Comparison of ENCODE assay signal across 10 mouse cellular contexts in the genomic region with DNA sequence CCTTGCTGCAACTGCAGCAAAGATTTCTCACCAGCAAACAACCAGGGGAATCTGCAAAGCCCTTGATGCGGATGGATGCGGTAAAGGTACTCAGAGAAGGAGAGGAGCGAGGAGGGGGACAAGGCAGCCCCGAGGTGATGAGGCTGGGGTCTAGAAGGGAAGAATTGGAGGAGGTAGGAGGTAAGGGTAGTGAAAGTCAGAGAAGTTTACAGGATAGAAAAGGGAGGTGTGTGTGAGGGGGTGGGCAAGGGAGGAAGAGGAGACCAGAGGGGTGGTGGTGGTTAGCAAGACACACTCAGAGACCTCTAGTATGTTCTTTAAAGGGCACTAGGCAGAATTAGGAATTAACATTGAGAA. TPM values are rescaled to one million over a fixed set of nuclear protein-coding genes. Genes with fewer than 3 reads are reported as not detected.
A peak's percentile ranks its signal among the peaks of the same experiment; 100 is the strongest.
DNase-seq lines count a peak whose midpoint lies in the region; ATAC-seq and TF ChIP-seq lines count a peak whose summit lies in the region.
"Had no signal": no experiment of that assay in that cellular context is flagged by ENCODE, and none has a peak within 500 bp of the region (broad histone marks: within the 10 kb centered on the region; RNA-seq: fewer than 3 reads in every experiment).

No protein-coding gene starts in this region.

- peak overlapping the region; percentile 86 for H3K4me2 ChIP-seq in kidney, postnatal 0 days (ENCODE audit: low read length)
- peak overlapping the region; percentile 83 for H3K4me2 ChIP-seq in intestine, embryonic 15.5 days (replicated peaks)
- H3K4me2 ChIP-seq in neural tube, embryonic 13.5 days: peak overlapping the region; percentile 73

- no peaks in the 10 kb centered on the region for H3K4me1 ChIP-seq in kidney, postnatal 0 days (replicated peaks; ENCODE audit: insufficient read depth, low read length)
- H3K4me1 ChIP-seq in forebrain, embryonic 10.5 days: peaks cover 16% of the 10 kb centered on the region
- no peaks in the 10 kb centered on the region for H3K4me1 ChIP-seq in intestine, embryonic 15.5 days (replicated peaks)
- H3K4me1 ChIP-seq in neural tube, embryonic 13.5 days (replicated peaks): peaks cover 6% of the 10 kb centered on the region; the same call in 1 of the 2 replicates

- peak overlapping the region; percentile 45; the same call in 1 of the 2 replicates for H3K9ac ChIP-seq in kidney, postnatal 0 days (ENCODE audit: low read depth, low read length)
- H3K9ac ChIP-seq in intestine, embryonic 15.5 days: peak overlapping the region; percentile 44
- peak overlapping the region; percentile 90 for H3K9ac ChIP-seq in neural tube, embryonic 13.5 days

- H3K36me3 ChIP-seq in kidney, postnatal 0 days (ENCODE audit: insufficient read depth, low read length): no peaks in the 10 kb centered on the region
- no peaks in the 10 kb centered on the region for H3K36me3 ChIP-seq in forebrain, embryonic 10.5 days (replicated peaks)
- no peaks in the 10 kb centered on the region for H3K36me3 ChIP-seq in intestine, embryonic 15.5 days
- H3K36me3 ChIP-seq in neural tube, embryonic 13.5 days: no peaks in the 10 kb centered on the region

- no peaks in the 10 kb centered on the region for H3K9me3 ChIP-seq in kidney, postnatal 0 days (replicated peaks; ENCODE audit: low read length)
- no peaks in the 10 kb centered on the region for H3K9me3 ChIP-seq in forebrain, embryonic 10.5 days
- no peaks in the 10 kb centered on the region for H3K9me3 ChIP-seq in intestine, embryonic 15.5 days
- no peaks in the 10 kb centered on the region for H3K9me3 ChIP-seq in neural tube, embryonic 13.5 days

- DNase-seq in kidney, postnatal 0 days (ENCODE audit: low spot score): no peak
- no peak for DNase-seq in kidney, postnatal 36 days
- DNase-seq in forebrain, embryonic 10.5 days (ENCODE audit: extremely low spot score, low spot score): no peak
- no peak for DNase-seq in thymus, postnatal 10 days (ENCODE audit: low spot score in 2 of 2)
- no peak for DNase-seq in adipocyte (ENCODE audit: low spot score)

- no peaks in the 10 kb centered on the region for H3K27me3 ChIP-seq in kidney, postnatal 0 days (ENCODE audit: insufficient read depth, low read length)
- no peaks in the 10 kb centered on the region for H3K27me3 ChIP-seq in forebrain, embryonic 10.5 days (ENCODE audit: poor library complexity, severe bottlenecking)
- H3K27me3 ChIP-seq in intestine, embryonic 15.5 days (replicated peaks): 0 out of 2 replicates have a peak, but pooled peaks cover 2% of the 10 kb centered on the region
- H3K27me3 ChIP-seq in neural tube, embryonic 13.5 days: no peaks in the 10 kb centered on the region

- H3K4me3 ChIP-seq in kidney, postnatal 0 days (replicated peaks; ENCODE audit: low read depth, low read length): peak overlapping the region; percentile 57
- peak overlapping the region; percentile 72 for H3K4me3 ChIP-seq in forebrain, embryonic 10.5 days
- peak overlapping the region; percentile 57 for H3K4me3 ChIP-seq in intestine, embryonic 15.5 days (replicated peaks)
- peak overlapping the region; percentile 77 for H3K4me3 ChIP-seq in neural tube, embryonic 13.5 days

- WGBS in kidney, postnatal 0 days: 0% methylated on average over 4 of the region's 4 CpGs
- 1% methylated on average over 4 of the region's 4 CpGs for WGBS in forebrain, embryonic 10.5 days
- 0% methylated on average over 4 of the region's 4 CpGs for WGBS in intestine, embryonic 15.5 days
- 2% methylated on average over 4 of the region's 4 CpGs for WGBS in neural tube, embryonic 13.5 days

- TF ChIP-seq CTCF in kidney, postnatal 0 days (IDR thresholded peaks at IDR 0.05; ENCODE audit: low read depth): no peak

- H3K27ac ChIP-seq in kidney, postnatal 0 days: no peak overlapping the region
- H3K27ac ChIP-seq in forebrain, embryonic 10.5 days: peak overlapping the region; percentile 87
- H3K27ac ChIP-seq in intestine, embryonic 15.5 days: 0 out of 2 replicates have a peak overlapping the region, but pooled peaks have one; percentile 52
- H3K27ac ChIP-seq in neural tube, embryonic 13.5 days (replicated peaks): peak overlapping the region; percentile 96
- H3K27ac ChIP-seq: macrophage had no signal

- peak; percentile 17; the same call in 1 of the 2 replicates for ATAC-seq in kidney, postnatal 0 days (replicated peaks; ENCODE audit: low FRiP score, low read depth)
- ATAC-seq in intestine, embryonic 15.5 days: peak; percentile 52; the same call in 1 of the 2 replicates
- ATAC-seq in neural tube, embryonic 13.5 days (ENCODE audit: low read depth): peak; percentile 44
- no peak for ATAC-seq in megakaryocyte-erythroid progenitor cell, adult 5-6 weeks (replicated peaks; ENCODE audit: low FRiP score, low TSS enrichment, poor library complexity, severe bottlenecking)

RNA-seq across cellular contexts. Expression of gene Gria4, which starts 0.2 kb away (rescaled TPM):
- 6.3 and 6.4 TPM in 2 replicates for polyA plus RNA-seq in kidney, postnatal 0 days (2015; fragmentation: Nextera tagmentation; extraction: Ambion mirVana)
- 2.6 and 3.1 TPM in 2 replicates for polyA plus RNA-seq in forebrain, embryonic 10.5 days (2016; fragmentation: Nextera tagmentation; extraction: Ambion mirVana)
- polyA plus RNA-seq in intestine, embryonic 15.5 days (2015; fragmentation: Nextera tagmentation; extraction: Ambion mirVana): 3.7 and 5.0 TPM in 2 replicates
- 20.6 and 23.8 TPM in 2 replicates for polyA plus RNA-seq in neural tube, embryonic 13.5 days (2015; fragmentation: Nextera tagmentation; extraction: Ambion mirVana)
- total RNA-seq in megakaryocyte-erythroid progenitor cell, adult 5-6 weeks (2014; fragmentation: Nextera tagmentation): not detected in 2 replicates
- total RNA-seq in megakaryocyte-erythroid progenitor cell, adult 5-6 weeks (2017): not detected in 2 replicates
- total RNA-seq: heart, postnatal 36 days had no signal
- polyA plus RNA-seq: macrophage had no signal
